In the genomic region with DNA sequence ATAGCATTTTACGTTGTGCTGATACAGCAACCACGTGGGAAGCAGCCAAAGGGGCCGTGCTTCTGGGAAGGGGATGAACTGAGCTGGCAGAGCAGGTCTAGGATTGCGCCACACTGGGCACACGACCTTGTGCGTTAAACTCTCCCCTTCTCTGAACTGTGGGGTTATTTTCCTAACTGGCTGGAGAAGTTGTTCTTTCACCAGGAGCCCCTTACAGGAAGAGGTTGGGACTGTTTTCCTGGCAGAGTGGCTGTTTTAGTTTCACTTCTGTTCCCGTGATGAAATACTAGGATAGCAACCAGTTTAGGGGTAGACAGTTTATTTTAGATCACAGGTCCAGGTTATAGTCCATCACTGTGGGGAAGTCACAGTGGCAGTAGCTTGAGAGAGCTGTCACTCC, we compare ENCODE assay signal across 16 mouse cellular contexts. TPM values are rescaled to one million over a fixed set of nuclear protein-coding genes. Genes with fewer than 3 reads are reported as not detected.
DNase-seq lines count a peak whose midpoint lies in the region.
"Had no signal": no experiment of that assay in that cellular context is flagged by ENCODE, and none has a peak within 500 bp of the region (broad histone marks: within the 10 kb centered on the region; RNA-seq: fewer than 3 reads in every experiment).

No protein-coding gene starts in this region.

- H3K4me1 ChIP-seq in brown adipose tissue, adult 24 weeks (ENCODE audit: control insufficient read depth, insufficient read depth, insufficient read length, low read length): no peaks in the 10 kb centered on the region
- H3K4me1 ChIP-seq: embryonic facial prominence, embryonic 15.5 days; forebrain, embryonic 15.5 days; heart, embryonic 15.5 days had no signal

- intact Hi-C loops in heart, postnatal 25 days (cut with DNase I): no loop called here

- peak; percentile 33 for DNase-seq in kidney, adult 9 months
- no peak for DNase-seq in kidney, adult 8-10 months
- peak; percentile 45 for DNase-seq in adipocyte (ENCODE audit: low spot score)
- DNase-seq in lung, postnatal 25 days (ENCODE audit: low spot score): peak; percentile 51
- no peak for DNase-seq in heart, postnatal 25 days (ENCODE audit: low spot score)
- DNase-seq in layer of hippocampus, adult 9-10 months (ENCODE audit: low spot score): no peak
- DNase-seq in retina, embryonic 14.5 days (ENCODE audit: low spot score): no peak
- DNase-seq: cerebellum, adult 11 months; gastrocnemius, postnatal 25 days; retina, postnatal 1 day had no signal

- H3K27ac ChIP-seq in brown adipose tissue, adult 24 weeks (replicated peaks; ENCODE audit: low read depth, low read length): no peak overlapping the region
- H3K27ac ChIP-seq: embryonic facial prominence, embryonic 15.5 days; forebrain, embryonic 15.5 days; heart, embryonic 15.5 days; hindbrain, postnatal 0 days; liver, embryonic 14.5 days had no signal

- peak overlapping the region; percentile 4 for H3K4me3 ChIP-seq in brown adipose tissue, adult 24 weeks (ENCODE audit: insufficient read depth, low read depth, low read length)
- H3K4me3 ChIP-seq: embryonic facial prominence, embryonic 15.5 days; forebrain, embryonic 15.5 days; heart, embryonic 15.5 days had no signal

RNA-seq across cellular contexts. Expression of gene Tubgcp3, which starts 39.6 kb away (rescaled TPM):
- polyA plus RNA-seq in brown adipose tissue, adult 24 weeks (2012; ENCODE audit: insufficient read depth, insufficient read length, missing spikeins): 11.0 and 21.8 TPM in 2 replicates
- total RNA-seq in heart, postnatal 25 days (2021): 10 to 100 TPM; 11.1 to 12.6 TPM

RNA-seq across cellular contexts. Expression of gene Atp11a, which starts 45.2 kb away (rescaled TPM):
- polyA plus RNA-seq in brown adipose tissue, adult 24 weeks (2012; ENCODE audit: insufficient read depth, insufficient read length, missing spikeins): 7.4 and 8.2 TPM in 2 replicates
- 10 to 100 TPM; 82.7 to 84.0 TPM for total RNA-seq in heart, postnatal 25 days (2021)

Comparison
In these comparisons a context has a peak if more than half of its experiments do, and no peak if none do; other contexts are left out.
1. DNase-seq: peak in kidney, adult 9 months (single experiment), adipocyte (single experiment) and lung, postnatal 25 days (single experiment); none in kidney, adult 8-10 months (0 of 2), heart, postnatal 25 days (single experiment), layer of hippocampus, adult 9-10 months (single experiment) and retina, embryonic 14.5 days (single experiment).